Mouse (Mus musculus): ENCODE measurements around the gene Snap25. TPM values are rescaled to one million over a fixed set of nuclear protein-coding genes. Genes with fewer than 3 reads are reported as not detected.
A peak's percentile ranks its signal among the peaks of the same experiment; 100 is the strongest.

Snap25 gene
- polyA plus RNA-seq, 1 experiment from 2014 or later, result 26.1 TPM

DNA sequence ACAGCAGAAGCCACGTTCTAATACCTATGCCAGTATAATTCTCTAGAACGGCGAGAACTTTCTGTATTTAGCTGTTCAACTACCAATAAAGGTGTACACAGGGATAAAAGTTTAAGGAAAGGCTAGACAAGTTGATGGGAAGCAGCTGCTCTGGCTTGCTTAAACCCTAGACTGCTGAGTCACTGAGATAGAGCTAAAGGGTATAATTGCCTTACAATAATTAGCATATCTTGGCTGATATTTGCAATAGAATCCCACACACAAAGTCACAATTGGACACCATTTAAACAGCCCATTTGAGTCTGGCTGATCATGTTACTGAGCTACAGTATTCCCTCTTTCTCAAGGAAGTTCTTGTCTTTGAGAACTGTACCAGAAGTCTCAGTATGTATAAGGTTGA lies 65.4 kb downstream of the Snap25 start:
- ATAC-seq (replicated peaks; ENCODE audit: insufficient number of reproducible peaks, low FRiP score, low TSS enrichment, low read depth) (no peak), DNase-seq (ENCODE audit: low spot score) (peak; percentile 15)
- Histone ChIP-seq H3K4me1 (ENCODE audit: control insufficient read depth, insufficient read depth, low read length) (no peaks in the 10 kb centered on the region), H3K4me2 (ENCODE audit: low read depth, low read length) (no peak overlapping the region), H3K36me3 (replicated peaks; ENCODE audit: control insufficient read depth, insufficient read depth, low read depth, low read length) (no peaks in the 10 kb centered on the region), H3K27me3 (ENCODE audit: control insufficient read depth, insufficient read depth, low read length) (no peaks in the 10 kb centered on the region), H3K4me3 (ENCODE audit: low read depth, low read length) (no peak overlapping the region), H3K9me3 (replicated peaks; ENCODE audit: control insufficient read depth, low read length) (no peaks in the 10 kb centered on the region), H3K27ac (replicated peaks; ENCODE audit: low read depth, low read length) (no peak overlapping the region), H3K9ac (replicated peaks; ENCODE audit: low read length) (no peak overlapping the region)
- WGBS, result 76% methylated on average over 3 of the region's 3 CpGs

DNA sequence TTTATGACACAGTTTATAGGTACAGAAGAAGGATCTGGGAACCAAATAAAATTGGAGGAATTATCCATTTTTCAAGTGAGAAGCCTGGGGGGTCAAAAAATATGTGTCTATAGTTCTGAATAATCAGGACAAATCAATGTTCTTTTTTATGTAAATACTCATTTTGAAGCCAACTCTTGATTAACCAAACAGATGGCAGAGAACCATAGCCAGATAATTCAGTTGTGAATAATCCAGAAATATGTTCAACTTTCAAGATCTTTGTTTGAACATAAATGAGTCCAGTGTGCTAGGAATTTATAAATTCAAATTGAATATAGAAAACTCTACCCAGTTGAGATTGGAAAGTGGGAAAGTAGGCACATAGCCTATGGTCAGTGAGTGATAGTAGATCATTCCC lies 67.0 kb downstream of the Snap25 start:
- H3K4me2 ChIP-seq (ENCODE audit: low read depth, low read length), result no peak overlapping the region
- H3K27ac ChIP-seq (replicated peaks; ENCODE audit: low read depth, low read length), result no peak overlapping the region
- no peaks in the 10 kb centered on the region for H3K9me3 ChIP-seq (replicated peaks; ENCODE audit: control insufficient read depth, low read length)
- H3K4me1 ChIP-seq (ENCODE audit: control insufficient read depth, insufficient read depth, low read length), result no peaks in the 10 kb centered on the region
- ATAC-seq (replicated peaks; ENCODE audit: insufficient number of reproducible peaks, low FRiP score, low TSS enrichment, low read depth) (no peak), DNase-seq (ENCODE audit: low spot score) (no peak)
- no peaks in the 10 kb centered on the region for H3K36me3 ChIP-seq (replicated peaks; ENCODE audit: control insufficient read depth, insufficient read depth, low read depth, low read length)
- H3K4me3 ChIP-seq (ENCODE audit: low read depth, low read length), result no peak overlapping the region
- no peaks in the 10 kb centered on the region for H3K27me3 ChIP-seq (ENCODE audit: control insufficient read depth, insufficient read depth, low read length)
- no peak overlapping the region for H3K9ac ChIP-seq (replicated peaks; ENCODE audit: low read length)

GRCm38 (mm10) chr2:136784310-136784709 lies 71.1 kb downstream of the Snap25 start:
- no peak for ATAC-seq (replicated peaks; ENCODE audit: insufficient number of reproducible peaks, low FRiP score, low TSS enrichment, low read depth)
- H3K36me3 ChIP-seq (replicated peaks; ENCODE audit: control insufficient read depth, insufficient read depth, low read depth, low read length), result no peaks in the 10 kb centered on the region
- H3K27me3 ChIP-seq (ENCODE audit: control insufficient read depth, insufficient read depth, low read length), result no peaks in the 10 kb centered on the region
- no peak overlapping the region for H3K4me3 ChIP-seq (ENCODE audit: low read depth, low read length)
- H3K4me1 ChIP-seq (ENCODE audit: control insufficient read depth, insufficient read depth, low read length), result no peaks in the 10 kb centered on the region
- no peak overlapping the region for H3K27ac ChIP-seq (replicated peaks; ENCODE audit: low read depth, low read length)
- H3K9me3 ChIP-seq (replicated peaks; ENCODE audit: control insufficient read depth, low read length), result no peaks in the 10 kb centered on the region
- H3K9ac ChIP-seq (replicated peaks; ENCODE audit: low read length), result no peak overlapping the region
- DNase-seq (ENCODE audit: low spot score), result no peak
- whole genome bisulfite sequencing, result 85% methylated on average over 4 of the region's 4 CpGs
- no peak overlapping the region for H3K4me2 ChIP-seq (ENCODE audit: low read depth, low read length)

- Histone ChIP-seq H3K27ac (replicated peaks; ENCODE audit: low read depth, low read length) (no peak overlapping the region), H3K9me3 (replicated peaks; ENCODE audit: control insufficient read depth, low read length) (no peaks in the 10 kb centered on the region), H3K9ac (replicated peaks; ENCODE audit: low read length) (no peak overlapping the region), H3K4me2 (ENCODE audit: low read depth, low read length) (no peak overlapping the region), H3K4me3 (ENCODE audit: low read depth, low read length) (no peak overlapping the region), H3K4me1 (ENCODE audit: control insufficient read depth, insufficient read depth, low read length) (no peaks in the 10 kb centered on the region), H3K27me3 (ENCODE audit: control insufficient read depth, insufficient read depth, low read length) (no peaks in the 10 kb centered on the region), H3K36me3 (replicated peaks; ENCODE audit: control insufficient read depth, insufficient read depth, low read depth, low read length) (no peaks in the 10 kb centered on the region)
- no peak for ATAC-seq (replicated peaks; ENCODE audit: insufficient number of reproducible peaks, low FRiP score, low TSS enrichment, low read depth)
- DNase-seq (ENCODE audit: low spot score), result no peak
- 66% methylated on average over 4 of the region's 4 CpGs for WGBS
Observed at GRCm38 (mm10) chr2:136788379-136788778, 75.1 kb downstream of the Snap25 start.

DNA sequence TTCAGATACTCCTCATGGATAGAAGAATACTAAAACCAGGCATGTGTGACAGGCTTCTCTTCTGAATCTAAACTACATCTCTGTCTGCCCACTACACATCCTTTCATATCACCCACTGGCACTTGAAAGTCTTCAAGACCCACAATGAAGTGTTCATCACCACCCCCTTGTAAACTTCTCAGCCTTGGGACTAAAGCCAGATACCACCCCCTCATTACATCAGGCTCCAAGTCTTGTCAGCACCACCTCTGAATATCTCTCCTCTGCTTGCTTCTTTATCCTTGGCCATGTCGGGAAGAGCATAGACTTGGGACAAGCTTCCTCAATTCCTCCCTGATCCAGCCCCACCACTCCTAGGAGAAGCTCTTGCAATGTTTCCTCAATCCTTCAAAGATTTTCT lies 83.3 kb downstream of the Snap25 start:
- no peak overlapping the region for H3K4me3 ChIP-seq (ENCODE audit: low read depth, low read length)
- DNase-seq (ENCODE audit: low spot score), result no peak
- H3K9ac ChIP-seq (replicated peaks; ENCODE audit: low read length), result no peak overlapping the region
- H3K4me1 ChIP-seq (ENCODE audit: control insufficient read depth, insufficient read depth, low read length), result no peaks in the 10 kb centered on the region
- no peaks in the 10 kb centered on the region for H3K36me3 ChIP-seq (replicated peaks; ENCODE audit: control insufficient read depth, insufficient read depth, low read depth, low read length)
- H3K9me3 ChIP-seq (replicated peaks; ENCODE audit: control insufficient read depth, low read length), result no peaks in the 10 kb centered on the region
- H3K27me3 ChIP-seq (ENCODE audit: control insufficient read depth, insufficient read depth, low read length), result no peaks in the 10 kb centered on the region
- no peak overlapping the region for H3K27ac ChIP-seq (replicated peaks; ENCODE audit: low read depth, low read length)
- ATAC-seq (replicated peaks; ENCODE audit: insufficient number of reproducible peaks, low FRiP score, low TSS enrichment, low read depth), result no peak
- WGBS, result 86% methylated on average over 1 of the region's 1 CpGs
- no peak overlapping the region for H3K4me2 ChIP-seq (ENCODE audit: low read depth, low read length)

GRCm38 (mm10) chr2:136798887-136799430 lies 85.7 kb downstream of the Snap25 start:
- Histone ChIP-seq H3K27ac (replicated peaks; ENCODE audit: low read depth, low read length) (no peak overlapping the region), H3K4me2 (ENCODE audit: low read depth, low read length) (no peak overlapping the region), H3K4me1 (ENCODE audit: control insufficient read depth, insufficient read depth, low read length) (no peaks in the 10 kb centered on the region), H3K4me3 (ENCODE audit: low read depth, low read length) (no peak overlapping the region), H3K9me3 (replicated peaks; ENCODE audit: control insufficient read depth, low read length) (no peaks in the 10 kb centered on the region), H3K9ac (replicated peaks; ENCODE audit: low read length) (no peak overlapping the region), H3K27me3 (ENCODE audit: control insufficient read depth, insufficient read depth, low read length) (no peaks in the 10 kb centered on the region), H3K36me3 (replicated peaks; ENCODE audit: control insufficient read depth, insufficient read depth, low read depth, low read length) (no peaks in the 10 kb centered on the region)
- ATAC-seq (replicated peaks; ENCODE audit: insufficient number of reproducible peaks, low FRiP score, low TSS enrichment, low read depth) (no peak), DNase-seq (ENCODE audit: low spot score) (no peak)
- 69% methylated on average over 2 of the region's 2 CpGs for WGBS

DNA sequence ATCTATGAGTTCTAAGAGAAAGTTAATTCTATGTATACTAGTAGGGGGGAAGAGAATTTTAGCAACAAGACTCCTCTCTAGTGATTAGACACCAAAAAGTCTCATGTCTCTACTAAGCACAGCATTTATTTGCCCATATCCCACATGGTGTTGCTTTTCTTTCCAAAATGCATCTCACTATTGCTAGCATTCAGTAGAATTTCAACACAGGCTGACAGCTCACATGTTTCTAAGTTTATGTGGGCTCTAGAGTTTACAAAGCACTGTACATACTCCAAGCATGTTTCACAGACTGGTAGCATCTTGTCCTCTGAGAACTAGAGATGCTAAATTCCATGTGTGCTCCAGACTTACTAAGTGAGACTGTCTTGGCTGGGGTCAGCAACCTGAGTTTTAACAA lies 87.8 kb downstream of the Snap25 start:
- Histone ChIP-seq H3K27me3 (ENCODE audit: control insufficient read depth, insufficient read depth, low read length) (no peaks in the 10 kb centered on the region), H3K4me2 (ENCODE audit: low read depth, low read length) (no peak overlapping the region), H3K36me3 (replicated peaks; ENCODE audit: control insufficient read depth, insufficient read depth, low read depth, low read length) (no peaks in the 10 kb centered on the region), H3K9me3 (replicated peaks; ENCODE audit: control insufficient read depth, low read length) (no peaks in the 10 kb centered on the region), H3K4me1 (ENCODE audit: control insufficient read depth, insufficient read depth, low read length) (no peaks in the 10 kb centered on the region), H3K4me3 (ENCODE audit: low read depth, low read length) (no peak overlapping the region), H3K9ac (replicated peaks; ENCODE audit: low read length) (no peak overlapping the region), H3K27ac (replicated peaks; ENCODE audit: low read depth, low read length) (no peak overlapping the region)
- no peak for DNase-seq (ENCODE audit: low spot score)
- no peak for ATAC-seq (replicated peaks; ENCODE audit: insufficient number of reproducible peaks, low FRiP score, low TSS enrichment, low read depth)

DNA sequence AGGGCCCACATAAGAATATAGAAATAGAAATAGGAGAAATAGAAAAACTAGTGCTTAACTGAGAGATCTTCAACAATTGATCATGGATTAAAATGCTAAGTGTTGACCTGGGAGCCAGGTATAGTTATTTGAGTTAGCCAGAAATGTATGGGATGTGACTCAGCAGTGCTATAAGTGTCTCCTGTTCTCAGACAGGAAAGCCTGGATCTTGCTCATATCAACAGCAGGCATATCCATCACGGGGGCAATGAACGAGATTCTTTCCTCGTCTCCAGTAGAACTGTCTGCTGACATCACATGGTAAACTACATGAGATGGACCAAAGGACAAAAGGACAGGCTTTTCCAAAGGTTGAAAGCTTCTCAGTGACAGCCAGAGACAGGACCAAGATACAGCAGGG lies 88.8 kb downstream of the Snap25 start:
- Histone ChIP-seq H3K4me1 (ENCODE audit: control insufficient read depth, insufficient read depth, low read length) (no peaks in the 10 kb centered on the region), H3K4me2 (ENCODE audit: low read depth, low read length) (no peak overlapping the region), H3K4me3 (ENCODE audit: low read depth, low read length) (no peak overlapping the region), H3K36me3 (replicated peaks; ENCODE audit: control insufficient read depth, insufficient read depth, low read depth, low read length) (no peaks in the 10 kb centered on the region), H3K27me3 (ENCODE audit: control insufficient read depth, insufficient read depth, low read length) (no peaks in the 10 kb centered on the region), H3K9ac (replicated peaks; ENCODE audit: low read length) (no peak overlapping the region), H3K27ac (replicated peaks; ENCODE audit: low read depth, low read length) (no peak overlapping the region), H3K9me3 (replicated peaks; ENCODE audit: control insufficient read depth, low read length) (no peaks in the 10 kb centered on the region)
- no peak for DNase-seq (ENCODE audit: low spot score)
- no peak for ATAC-seq (replicated peaks; ENCODE audit: insufficient number of reproducible peaks, low FRiP score, low TSS enrichment, low read depth)
- WGBS, result 93% methylated on average over 3 of the region's 3 CpGs
